Mouse (Mus musculus) stomach, embryonic 16.5 days (tissue): ENCODE results near the gene Sertad2. TPM values are rescaled to one million over a fixed set of nuclear protein-coding genes. Genes with fewer than 3 reads are reported as not detected.
A peak's percentile ranks its signal among the peaks of the same experiment; 100 is the strongest.

Source experiments
- ATAC-seq: fragments of 200-750 bp; cut with Nextera tagmentation; 2 replicates; pipeline ENCODE4 v1.8.0; 2017; ENCODE audit warnings: moderate number of reproducible peaks, moderate TSS enrichment; ENCODE audit not compliant: insufficient read depth, low FRiP score
- H3K27ac ChIP-seq: fragments of 300-500 bp; sonication (generic); 2 replicates; pipeline ENCODE4 v1.5.1; 2014; ENCODE audit warnings: low read length
- H3K27me3 ChIP-seq: fragments of 300-500 bp; sonication (generic); 2 replicates; pipeline ENCODE4 v1.6.1; 2014; ENCODE audit warnings: low read length, control low read depth, mixed read lengths; ENCODE audit not compliant: control insufficient read depth, insufficient read depth
- H3K36me3 ChIP-seq: fragments of 300-500 bp; sonication (generic); 2 replicates; pipeline ENCODE4 v1.6.1; 2014; ENCODE audit warnings: low read length; ENCODE audit not compliant: control insufficient read depth, insufficient read depth
- H3K4me1 ChIP-seq: fragments of 300-500 bp; sonication (generic); 2 replicates; pipeline ENCODE4 v1.6.1; 2014; ENCODE audit warnings: low read length, control low read depth, mixed read lengths; ENCODE audit not compliant: control insufficient read depth, insufficient read depth
- H3K4me2 ChIP-seq: fragments of 300-500 bp; sonication (generic); 2 replicates; pipeline ENCODE4 v1.6.1; 2014; ENCODE audit warnings: low read depth, low read length, mixed read lengths
- H3K4me3 ChIP-seq: fragments of 300-500 bp; sonication (generic); replicated peaks from 2 replicates; pipeline ENCODE4 v1.5.1; 2014; ENCODE audit warnings: mild to moderate bottlenecking, low read length
- H3K9ac ChIP-seq: fragments of 300-500 bp; sonication (generic); 2 replicates; pipeline ENCODE4 v1.6.1; 2014; ENCODE audit warnings: low read length
- H3K9me3 ChIP-seq: fragments of 300-500 bp; sonication (generic); replicated peaks from 2 replicates; pipeline ENCODE4 v1.6.1; 2016; ENCODE audit warnings: low read length, control low read depth; ENCODE audit not compliant: control insufficient read depth
- WGBS: fragments of 180-500 bp; shearing (Covaris S2); extraction: QIAGEN DNeasy Blood & Tissue Kit; methylation state at CpG from one replicate; pipeline ENCODE4 v1.1.7; 2014; 5-methylcytosine and 5-hydroxymethylcytosine counted together
- polyA plus RNA-seq: library from polyadenylated mRNA; unstranded; fragments of >200 nt; fragmentation: Nextera tagmentation; extraction: Ambion mirVana; gene quantifications from 2 replicates; pipeline ENCODE4 v1.2.1, GENCODE M21; 2015

Sertad2 gene
- polyA plus RNA-seq, 1 experiment from 2014 or later = 24.0 TPM

- Histone ChIP-seq H3K4me1 (no peaks in the 10 kb centered on the region), H3K4me3 (no peak overlapping the region), H3K27me3 (no peaks in the 10 kb centered on the region), H3K9ac (no peak overlapping the region), H3K36me3 (no peaks in the 10 kb centered on the region), H3K27ac (no peak overlapping the region), H3K4me2 (no peak overlapping the region), H3K9me3 (no peaks in the 10 kb centered on the region)
- no peak for ATAC-seq
- 84% methylated on average over 8 of the region's 8 CpGs for WGBS
Measured at GRCm38 (mm10) chr11:20525909-20526308, 17.1 kb upstream of the Sertad2 start.

GRCm38 (mm10) chr11:20527901-20528300 is 15.2 kb upstream of the Sertad2 start:
- Histone ChIP-seq H3K4me2 (no peak overlapping the region), H3K9me3 (no peaks in the 10 kb centered on the region), H3K9ac (no peak overlapping the region), H3K27ac (no peak overlapping the region), H3K36me3 (no peaks in the 10 kb centered on the region), H3K4me3 (no peak overlapping the region), H3K4me1 (peaks cover 3% of the 10 kb centered on the region; the same call in 1 of the 2 replicates), H3K27me3 (no peaks in the 10 kb centered on the region)
- ATAC-seq = no peak
- WGBS = 87% methylated on average over 3 of the region's 3 CpGs

- peak overlapping the region; percentile 59 for H3K4me3 ChIP-seq
- H3K27ac ChIP-seq = peak overlapping the region; percentile 91
- peak overlapping the region; percentile 78 for H3K9ac ChIP-seq
- WGBS = 3% methylated on average over 1 of the region's 1 CpGs
- peaks cover 3% of the 10 kb centered on the region; the same call in 1 of the 2 replicates for H3K4me1 ChIP-seq
- no peaks in the 10 kb centered on the region for H3K9me3 ChIP-seq
- ATAC-seq = no peak
- peak overlapping the region; percentile 94 for H3K4me2 ChIP-seq
- H3K36me3 ChIP-seq = no peaks in the 10 kb centered on the region
- no peaks in the 10 kb centered on the region for H3K27me3 ChIP-seq
Measured at GRCm38 (mm10) chr11:20531682-20531991, 11.4 kb upstream of the Sertad2 start.

- H3K36me3 ChIP-seq = no peaks in the 10 kb centered on the region
- WGBS = under 1% methylated on average over 41 of the region's 42 CpGs
- no peaks in the 10 kb centered on the region for H3K27me3 ChIP-seq
- H3K4me2 ChIP-seq = peak overlapping the region; percentile 94
- peak overlapping the region; percentile 78 for H3K9ac ChIP-seq
- no peaks in the 10 kb centered on the region for H3K9me3 ChIP-seq
- peak; percentile 93 for ATAC-seq
- peak overlapping the region; percentile 91 for H3K27ac ChIP-seq
- H3K4me1 ChIP-seq = peaks cover 3% of the 10 kb centered on the region; the same call in 1 of the 2 replicates
- peak overlapping the region; percentile 59 for H3K4me3 ChIP-seq
Measured at GRCm38 (mm10) chr11:20531992-20532881, 10.8 kb upstream of the Sertad2 start.

- 65% methylated on average over 4 of the region's 4 CpGs for WGBS
- no peak for ATAC-seq
- H3K36me3 ChIP-seq = no peaks in the 10 kb centered on the region
- H3K27ac ChIP-seq = no peak overlapping the region
- H3K4me1 ChIP-seq = peaks cover 3% of the 10 kb centered on the region; the same call in 1 of the 2 replicates
- H3K27me3 ChIP-seq = no peaks in the 10 kb centered on the region
- H3K9me3 ChIP-seq = no peaks in the 10 kb centered on the region
- H3K9ac ChIP-seq = no peak overlapping the region
- no peak overlapping the region for H3K4me2 ChIP-seq
- H3K4me3 ChIP-seq = no peak overlapping the region
Measured at GRCm38 (mm10) chr11:20533231-20533630, 9.8 kb upstream of the Sertad2 start.

- Histone ChIP-seq H3K4me2 (no peak overlapping the region), H3K4me3 (no peak overlapping the region), H3K4me1 (no peaks in the 10 kb centered on the region), H3K9ac (no peak overlapping the region), H3K36me3 (no peaks in the 10 kb centered on the region), H3K27me3 (no peaks in the 10 kb centered on the region), H3K9me3 (no peaks in the 10 kb centered on the region), H3K27ac (no peak overlapping the region)
- no peak for ATAC-seq
- 88% methylated on average over 3 of the region's 3 CpGs for WGBS
Measured at GRCm38 (mm10) chr11:20537221-20537620, 5.8 kb upstream of the Sertad2 start.

GRCm38 (mm10) chr11:20538496-20538895 is 4.6 kb upstream of the Sertad2 start:
- Histone ChIP-seq H3K27me3 (no peaks in the 10 kb centered on the region), H3K4me2 (no peak overlapping the region), H3K4me1 (no peaks in the 10 kb centered on the region), H3K27ac (no peak overlapping the region), H3K36me3 (no peaks in the 10 kb centered on the region), H3K9ac (no peak overlapping the region), H3K9me3 (no peaks in the 10 kb centered on the region), H3K4me3 (no peak overlapping the region)
- ATAC-seq = no peak
- WGBS = 83% methylated on average over 3 of the region's 3 CpGs

- H3K4me3 ChIP-seq = no peak overlapping the region
- no peak overlapping the region for H3K4me2 ChIP-seq
- H3K9me3 ChIP-seq = no peaks in the 10 kb centered on the region
- 0 out of 2 replicates have a peak, but pooled peaks cover 3% of the 10 kb centered on the region for H3K4me1 ChIP-seq
- H3K27ac ChIP-seq = no peak overlapping the region
- ATAC-seq = no peak
- no peaks in the 10 kb centered on the region for H3K36me3 ChIP-seq
- 65% methylated on average over 3 of the region's 3 CpGs for WGBS
- no peaks in the 10 kb centered on the region for H3K27me3 ChIP-seq
- H3K9ac ChIP-seq = no peak overlapping the region
Measured at GRCm38 (mm10) chr11:20541280-20541679, 1.8 kb upstream of the Sertad2 start.

GRCm38 (mm10) chr11:20541995-20542637 is 937 bp upstream of the Sertad2 start:
- Histone ChIP-seq H3K27ac (peak overlapping the region; percentile 84), H3K9me3 (no peaks in the 10 kb centered on the region), H3K27me3 (no peaks in the 10 kb centered on the region), H3K4me1 (0 out of 2 replicates have a peak, but pooled peaks cover 3% of the 10 kb centered on the region), H3K9ac (peak overlapping the region; percentile 73), H3K4me2 (peak overlapping the region; percentile 80), H3K36me3 (no peaks in the 10 kb centered on the region), H3K4me3 (peak overlapping the region; percentile 88)
- no peak for ATAC-seq
- 1% methylated on average over 29 of the region's 29 CpGs for WGBS
